Mouse (Mus musculus) central nervous system, embryonic 18 days (tissue): ENCODE data around the gene Ehhadh. TPM values are rescaled to one million over a fixed set of nuclear protein-coding genes. Genes with fewer than 3 reads are reported as not detected.

ENCODE experiments used
- polyA plus RNA-seq: library from polyadenylated mRNA; depleted of rRNA; stranded (reverse); fragments of >200 nt; gene quantifications from 2 replicates; pipeline ENCODE4 v1.2.3, GENCODE M21; 2012; rRNA removed

Ehhadh gene
- 2.2 and 2.5 TPM in 2 replicates for polyA plus RNA-seq

GRCm38 (mm10) chr16:21787516-21788353 is at the start of gene Ehhadh:
TSS of gene Ehhadh (minus strand) at chr16:21787807.

GRCm38 (mm10) chr16:21793875-21794696 is 6.5 kb upstream of the Ehhadh start, which contains the start of gene Map3k13:
TSS of gene Map3k13 (plus strand) at chr16:21794346.

Other genes with a start within 250 kb of the Ehhadh start
- gene 2510009E07Rik, start 93.1 kb downstream of the Ehhadh start, polyA plus RNA-seq, result 37.9 and 38.6 TPM in 2 replicates
- gene Map3k13, start 6.5 kb upstream of the Ehhadh start, polyA plus RNA-seq, result 6.6 and 7.1 TPM in 2 replicates
- 31.5 and 32.0 TPM in 2 replicates for gene Tmem41a, start 159.7 kb upstream of the Ehhadh start, polyA plus RNA-seq
- 0.39 and 0.57 TPM in 2 replicates for gene Liph, start 207.9 kb upstream of the Ehhadh start, polyA plus RNA-seq
- 39.6 and 42.3 TPM in 2 replicates for gene Senp2, start 221.7 kb upstream of the Ehhadh start, polyA plus RNA-seq